Mouse (Mus musculus) hindbrain, embryonic 15.5 days (tissue): ENCODE measurements at regions not wholly inside any gene's neighbourhood (a gene's known extent, or its start where the extent isn't known, plus 50 kb on each side); places are given as distances from the start of the nearest gene placed in this dataset.
A peak's percentile ranks its signal among the peaks of the same experiment; 100 is the strongest.

Source experiments
- ATAC-seq: fragments of 200-750 bp; cut with Nextera tagmentation; 2 replicates; pipeline ENCODE4 v1.8.0; 2017; ENCODE audit warnings: low read depth, moderate number of reproducible peaks, moderate TSS enrichment; ENCODE audit not compliant: low FRiP score
- H3K27ac ChIP-seq: fragments of 300-500 bp; sonication (generic); replicated peaks from 2 replicates; pipeline ENCODE4 v1.5.1; 2015; ENCODE audit warnings: mild to moderate bottlenecking, inconsistent platforms
- H3K27me3 ChIP-seq: fragments of 300-500 bp; sonication (generic); 2 replicates; pipeline ENCODE4 v1.6.1; 2015; ENCODE audit warnings: control low read depth, inconsistent platforms
- H3K36me3 ChIP-seq: fragments of 300-500 bp; sonication (generic); 2 replicates; pipeline ENCODE4 v1.6.1; 2015; ENCODE audit warnings: control low read depth, inconsistent platforms
- H3K4me1 ChIP-seq: fragments of 300-500 bp; sonication (generic); replicated peaks from 2 replicates; pipeline ENCODE4 v1.6.1; 2015; ENCODE audit warnings: control low read depth, inconsistent platforms
- H3K4me2 ChIP-seq: fragments of 300-500 bp; sonication (generic); 2 replicates; pipeline ENCODE4 v1.6.1; 2015; ENCODE audit warnings: moderate library complexity, mild to moderate bottlenecking, inconsistent platforms
- H3K4me3 ChIP-seq: fragments of 300-500 bp; sonication (generic); 2 replicates; pipeline ENCODE4 v1.5.1; 2015; ENCODE audit warnings: mild to moderate bottlenecking, inconsistent platforms
- H3K9ac ChIP-seq: fragments of 300-500 bp; sonication (generic); 2 replicates; pipeline ENCODE4 v1.6.1; 2015; ENCODE audit warnings: inconsistent platforms
- H3K9me3 ChIP-seq: fragments of 300-500 bp; sonication (generic); 2 replicates; pipeline ENCODE4 v1.6.1; 2016; ENCODE audit warnings: control low read depth, inconsistent platforms
- WGBS: fragments of 180-500 bp; shearing (Covaris S2); methylation state at CpG from one replicate; pipeline ENCODE4 v1.1.7; 2015; 5-methylcytosine and 5-hydroxymethylcytosine counted together

- H3K4me2 ChIP-seq: no peak overlapping the region
- H3K36me3 ChIP-seq: no peaks in the 10 kb centered on the region
- 0 out of 2 replicates have a peak overlapping the region, but pooled peaks have one; percentile 38 for H3K27ac ChIP-seq
- H3K27me3 ChIP-seq: no peaks in the 10 kb centered on the region
- 57% methylated on average over 6 of the region's 6 CpGs for WGBS
- no peak overlapping the region for H3K9ac ChIP-seq
- H3K9me3 ChIP-seq: no peaks in the 10 kb centered on the region
- no peak for ATAC-seq
- no peaks in the 10 kb centered on the region for H3K4me1 ChIP-seq
- H3K4me3 ChIP-seq: no peak overlapping the region
Observed at GRCm38 (mm10) chr3:23063180-23063965, 986.9 kb downstream of the Tbl1xr1 start.

GRCm38 (mm10) chr3:23071486-23071885 lies 995.0 kb downstream of the Tbl1xr1 start:
- ATAC-seq: no peak
- WGBS: 95% methylated on average over 2 of the region's 2 CpGs
- no peak overlapping the region for H3K27ac ChIP-seq
- H3K27me3 ChIP-seq: no peaks in the 10 kb centered on the region
- no peaks in the 10 kb centered on the region for H3K36me3 ChIP-seq
- no peaks in the 10 kb centered on the region for H3K4me1 ChIP-seq
- H3K9ac ChIP-seq: no peak overlapping the region
- no peak overlapping the region for H3K4me2 ChIP-seq
- no peak overlapping the region for H3K4me3 ChIP-seq
- H3K9me3 ChIP-seq: 0 out of 2 replicates have a peak, but pooled peaks cover 4% of the 10 kb centered on the region
